Mouse (Mus musculus) testis, adult 2 months (tissue): Measurements from ENCODE around the gene Rab33a. TPM values are rescaled to one million over a fixed set of nuclear protein-coding genes. Genes with fewer than 3 reads are reported as not detected.

Experiments
- H3K27ac ChIP-seq: fragments of 200-500 bp; 2 replicates; pipeline ENCODE4 v1.5.1; 2012; ENCODE audit warnings: low read depth, low read length; ENCODE audit not compliant: control insufficient read depth, insufficient read depth
- H3K27me3 ChIP-seq: fragments of 200-500 bp; 2 replicates; pipeline ENCODE4 v1.6.1; 2012; ENCODE audit warnings: mild to moderate bottlenecking, low read length, moderate library complexity; ENCODE audit not compliant: control insufficient read depth, insufficient read depth
- H3K36me3 ChIP-seq: fragments of 200-500 bp; 2 replicates; pipeline ENCODE4 v1.6.1; 2012; ENCODE audit warnings: mild to moderate bottlenecking, low read length; ENCODE audit not compliant: control insufficient read depth, insufficient read depth
- H3K4me1 ChIP-seq: fragments of 200-500 bp; 2 replicates; pipeline ENCODE4 v1.6.1; 2012; ENCODE audit warnings: low read length; ENCODE audit not compliant: control insufficient read depth, insufficient read depth
- H3K4me3 ChIP-seq: fragments of 200-500 bp; 2 replicates; pipeline ENCODE4 v1.5.1; 2012; ENCODE audit warnings: low read depth, mild to moderate bottlenecking, low read length, moderate library complexity, mixed read lengths; ENCODE audit not compliant: control insufficient read depth
- CTCF ChIP-seq: fragments of 200-500 bp; IDR thresholded peaks from 2 replicates; pipeline ENCODE4 v1.5.1; 2012; ENCODE audit warnings: low read depth, mild to moderate bottlenecking, inconsistent platforms, low read length, moderate library complexity; ENCODE audit not compliant: control insufficient read depth, insufficient read depth, insufficient replicate concordance
- POLR2A ChIP-seq: fragments of 200-500 bp; IDR thresholded peaks from 2 replicates; pipeline ENCODE4 v1.6.1; 2012; ENCODE audit warnings: low read depth, mild to moderate bottlenecking, inconsistent platforms, low read length, moderate library complexity; ENCODE audit not compliant: control insufficient read depth
- polyA plus RNA-seq: library from polyadenylated mRNA; depleted of rRNA; stranded (reverse); fragments of >200 nt; gene quantifications from 2 replicates; pipeline ENCODE4 v1.2.3, GENCODE M21; 2012; rRNA removed

The Rab33a gene
- polyA plus RNA-seq, 1 experiment: 0.78 TPM

DNA sequence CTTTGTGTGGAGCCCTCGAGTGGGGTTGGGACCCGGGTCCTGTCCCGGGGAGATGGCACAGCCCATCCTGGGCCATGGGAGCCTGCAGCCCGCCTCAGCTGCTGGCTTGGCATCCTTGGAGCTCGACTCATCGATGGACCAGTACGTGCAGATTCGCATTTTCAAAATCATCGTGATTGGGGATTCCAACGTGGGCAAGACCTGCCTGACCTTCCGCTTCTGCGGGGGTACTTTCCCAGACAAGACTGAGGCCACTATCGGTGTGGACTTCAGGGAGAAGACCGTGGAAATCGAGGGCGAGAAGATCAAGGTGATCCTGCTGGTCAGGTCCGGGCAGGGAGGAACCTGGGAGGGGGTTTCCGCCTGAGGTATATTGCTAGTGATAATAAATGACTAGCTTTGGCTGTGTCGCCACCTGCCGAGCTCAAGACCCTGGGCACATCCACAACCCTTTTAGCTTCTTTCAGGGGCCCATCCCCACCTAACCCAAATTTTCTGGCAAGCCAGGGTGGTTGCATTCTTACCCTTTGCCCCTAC is 532 bp downstream of the Rab33a start:
- Histone ChIP-seq H3K36me3 (no peaks in the 10 kb centered on the region), H3K27ac (no peak overlapping the region), H3K4me3 (peak overlapping the region; percentile 73), H3K27me3 (no peaks in the 10 kb centered on the region), H3K4me1 (peaks cover 5% of the 10 kb centered on the region)
- no peak for TF ChIP-seq CTCF
- TF ChIP-seq POLR2A: no peak

DNA sequence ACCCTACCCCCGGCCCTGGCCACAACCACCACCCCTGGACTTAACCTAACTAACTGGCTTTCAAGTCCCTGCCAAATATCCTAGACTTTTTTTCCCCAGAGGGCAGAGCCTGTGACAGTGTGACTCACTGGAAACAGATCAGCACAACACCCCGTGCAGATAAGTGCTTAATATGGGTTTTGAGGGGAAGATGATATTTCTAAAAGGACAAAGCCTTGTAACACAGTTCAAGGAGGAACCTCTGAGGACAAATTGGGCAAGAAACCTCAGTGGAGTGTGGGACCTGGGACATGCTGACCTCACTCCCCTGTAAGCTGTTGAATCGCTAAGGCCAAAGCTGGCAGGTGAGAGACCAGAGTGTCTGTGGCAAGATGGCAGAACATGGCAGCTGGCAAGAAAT is 2.6 kb downstream of the Rab33a start:
- H3K27ac ChIP-seq: no peak overlapping the region
- H3K36me3 ChIP-seq: no peaks in the 10 kb centered on the region
- no peak overlapping the region for H3K4me3 ChIP-seq
- no peaks in the 10 kb centered on the region for H3K27me3 ChIP-seq
- no peak for TF ChIP-seq POLR2A
- TF ChIP-seq CTCF: no peak
- peaks cover 5% of the 10 kb centered on the region for H3K4me1 ChIP-seq

DNA sequence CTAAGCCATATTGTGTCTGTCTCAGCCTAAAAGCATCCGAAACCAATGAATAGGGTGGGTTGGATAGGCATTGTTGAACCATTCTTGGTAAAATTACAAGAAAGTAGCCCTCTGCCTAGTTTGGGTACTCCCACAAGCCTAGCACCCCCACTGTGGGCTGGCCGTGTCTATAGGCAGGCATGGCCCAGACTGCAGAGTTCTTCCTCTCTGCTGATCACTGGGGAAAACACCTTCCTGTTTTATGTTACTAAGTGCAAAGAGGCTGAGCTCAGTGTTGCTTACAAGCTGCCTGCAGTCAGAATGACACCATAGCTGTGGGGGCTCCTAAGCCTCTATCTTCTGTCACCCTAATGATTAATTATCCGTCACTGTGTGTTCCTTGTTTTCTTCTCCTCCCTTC is 4.4 kb downstream of the Rab33a start:
- no peaks in the 10 kb centered on the region for H3K27me3 ChIP-seq
- TF ChIP-seq POLR2A (no peak), CTCF (no peak)
- no peak overlapping the region for H3K27ac ChIP-seq
- H3K36me3 ChIP-seq: no peaks in the 10 kb centered on the region
- peaks cover 5% of the 10 kb centered on the region for H3K4me1 ChIP-seq
- H3K4me3 ChIP-seq: no peak overlapping the region

DNA sequence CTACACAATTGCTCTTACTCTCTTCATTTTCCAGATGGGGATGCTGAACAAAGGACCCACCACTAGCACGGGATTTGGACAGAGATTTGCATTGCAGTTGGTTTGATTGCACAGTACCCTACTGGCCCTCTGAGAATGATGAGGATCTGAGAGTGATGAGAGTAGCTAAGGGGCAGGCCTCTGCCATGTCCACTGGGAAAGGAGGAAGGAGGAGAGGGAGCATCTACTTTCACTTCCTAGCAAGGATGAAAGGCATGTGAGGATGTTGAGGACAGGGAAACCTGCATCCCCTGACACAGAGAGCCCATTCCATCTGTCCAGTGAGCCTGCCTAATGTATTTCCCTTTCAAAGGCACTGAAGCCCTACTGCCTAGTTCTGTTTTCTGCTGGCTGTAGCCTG is 6.2 kb downstream of the Rab33a start:
- H3K27me3 ChIP-seq: no peaks in the 10 kb centered on the region
- H3K4me3 ChIP-seq: no peak overlapping the region
- H3K27ac ChIP-seq: no peak overlapping the region
- no peak for TF ChIP-seq CTCF
- TF ChIP-seq POLR2A: no peak
- no peaks in the 10 kb centered on the region for H3K4me1 ChIP-seq
- no peaks in the 10 kb centered on the region for H3K36me3 ChIP-seq

DNA sequence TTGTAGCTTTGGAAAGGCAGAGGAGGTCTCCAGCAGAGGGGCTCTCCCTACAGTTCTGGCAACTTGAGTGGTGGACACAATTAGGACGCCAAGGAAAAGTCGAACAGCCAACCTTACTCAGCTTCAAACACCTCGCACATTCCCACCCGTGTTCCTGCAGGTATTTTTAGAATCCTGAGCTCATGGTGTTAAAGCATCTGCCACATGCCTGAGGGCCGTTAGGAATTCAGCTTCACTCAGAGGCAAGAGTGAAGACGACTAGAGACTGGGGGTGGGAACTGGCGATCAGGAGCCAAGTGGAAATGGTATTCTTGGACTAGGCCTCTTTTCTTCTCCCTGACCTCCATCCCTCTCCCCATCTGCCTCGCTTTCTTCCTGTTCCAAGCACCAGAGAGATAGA is 6.8 kb downstream of the Rab33a start:
- TF ChIP-seq CTCF: no peak
- no peak for TF ChIP-seq POLR2A
- H3K4me3 ChIP-seq: no peak overlapping the region
- H3K36me3 ChIP-seq: no peaks in the 10 kb centered on the region
- no peaks in the 10 kb centered on the region for H3K27me3 ChIP-seq
- H3K27ac ChIP-seq: no peak overlapping the region
- H3K4me1 ChIP-seq: no peaks in the 10 kb centered on the region

DNA sequence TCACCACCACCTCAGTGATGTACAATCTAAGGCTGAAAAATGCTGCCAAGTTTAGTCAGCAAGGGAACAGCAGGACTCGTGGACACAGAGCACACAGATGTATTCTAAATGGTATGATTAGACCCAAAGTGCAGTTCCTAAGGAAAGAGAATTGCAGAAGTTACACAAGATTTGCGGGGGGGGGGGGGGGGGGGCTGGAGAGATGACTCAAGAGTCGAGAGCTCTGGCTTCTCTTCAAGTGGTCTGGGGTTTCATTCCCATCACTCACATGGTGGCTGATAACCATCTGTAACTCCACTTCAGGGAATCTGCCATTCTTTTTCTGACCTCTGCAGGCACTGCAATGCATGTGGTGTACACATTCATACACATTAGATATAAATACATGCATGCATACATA is 7.3 kb downstream of the Rab33a start:
- TF ChIP-seq POLR2A (no peak), CTCF (no peak)
- Histone ChIP-seq H3K4me3 (no peak overlapping the region), H3K36me3 (no peaks in the 10 kb centered on the region), H3K4me1 (no peaks in the 10 kb centered on the region), H3K27me3 (no peaks in the 10 kb centered on the region), H3K27ac (no peak overlapping the region)

DNA sequence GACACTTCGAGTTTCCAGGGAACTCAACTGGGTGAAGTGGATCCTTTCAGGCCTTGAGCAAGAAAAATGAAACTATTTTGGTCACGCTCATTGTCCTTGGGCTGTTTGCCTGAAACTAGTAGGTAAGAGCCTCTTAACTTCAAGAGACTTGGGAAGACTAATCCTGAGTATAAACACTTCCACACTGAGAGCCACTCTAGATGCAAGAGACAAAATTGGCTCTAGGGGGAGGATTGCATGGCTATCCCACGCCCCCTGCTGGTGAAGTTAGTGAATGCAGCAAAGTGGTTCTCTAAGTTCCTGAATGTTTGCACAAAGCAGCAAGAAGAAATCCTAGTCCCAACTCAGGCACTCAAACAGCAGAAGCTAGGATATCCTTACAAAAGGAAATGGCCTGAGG is 13.1 kb downstream of the Rab33a start:
- H3K4me3 ChIP-seq: no peak overlapping the region
- TF ChIP-seq CTCF (peak; percentile 23; the same call in 1 of the 2 replicates), POLR2A (no peak)
- no peak overlapping the region for H3K27ac ChIP-seq
- H3K4me1 ChIP-seq: no peaks in the 10 kb centered on the region
- no peaks in the 10 kb centered on the region for H3K27me3 ChIP-seq
- no peaks in the 10 kb centered on the region for H3K36me3 ChIP-seq

Other genes starting within 250 kb of the Rab33a start
- 4.2 and 4.6 TPM in 2 replicates for gene Bcorl1, start 177.9 kb upstream of the Rab33a start, polyA plus RNA-seq
- 2.7 and 4.4 TPM in 2 replicates for gene Elf4, start 56.2 kb upstream of the Rab33a start, polyA plus RNA-seq
- gene Aifm1, start 5.7 kb upstream of the Rab33a start, polyA plus RNA-seq: 4.6 and 5.6 TPM in 2 replicates
- gene Zfp280c, start 75.2 kb downstream of the Rab33a start, polyA plus RNA-seq: 2.3 and 4.1 TPM in 2 replicates
- 2.4 and 5.1 TPM in 2 replicates for gene Slc25a14, start 104.1 kb downstream of the Rab33a start, polyA plus RNA-seq
- gene Gpr119, start 155.2 kb downstream of the Rab33a start, polyA plus RNA-seq: not detected in 2 replicates
- gene Rbmx2, start 175.7 kb downstream of the Rab33a start, polyA plus RNA-seq: 1.2 and 1.6 TPM in 2 replicates